Mouse (Mus musculus) 416B (cell line): ENCODE measurements around the gene Trmt61a.

ENCODE experiments used
- DNase-seq: peaks from one replicate; pipeline ENCODE4 v3.0.0; 2011; ENCODE audit warnings: low read depth

Gene Trmt61a

DNA sequence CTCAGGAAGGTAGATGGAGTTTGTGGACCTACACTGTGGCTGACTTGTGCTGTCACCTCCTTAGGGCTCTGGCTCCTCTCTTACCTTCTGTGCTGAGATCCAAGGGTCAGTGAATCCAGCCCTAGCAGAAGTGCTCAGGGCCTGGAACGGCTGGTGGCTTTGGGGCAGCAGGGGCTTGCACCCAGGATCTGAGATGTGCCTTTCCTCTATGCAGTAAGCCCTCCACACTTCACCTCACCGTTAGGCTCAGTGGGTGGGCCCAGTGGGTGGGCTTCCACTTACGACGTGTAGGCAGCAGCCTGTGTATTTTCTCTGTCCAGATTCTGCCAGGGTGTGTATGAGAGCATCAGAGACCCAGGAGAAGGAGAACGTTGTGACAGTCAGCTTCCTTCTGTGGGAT lies 55.0 kb downstream of the Trmt61a start:
- no peak for DNase-seq
